Mouse (Mus musculus): ENCODE results near the gene Map9. TPM values are rescaled to one million over a fixed set of nuclear protein-coding genes. Genes with fewer than 3 reads are reported as not detected.
A peak's percentile ranks its signal among the peaks of the same experiment; 100 is the strongest.
"Not testable (repeated sequence)": the region's sequence is repeated elsewhere in the genome, so short reads cannot be mapped to it uniquely, and the experiment has no call there.

Map9 gene
- total RNA-seq, 2 experiments from 2014 or later = 119 to 138 TPM

DNA sequence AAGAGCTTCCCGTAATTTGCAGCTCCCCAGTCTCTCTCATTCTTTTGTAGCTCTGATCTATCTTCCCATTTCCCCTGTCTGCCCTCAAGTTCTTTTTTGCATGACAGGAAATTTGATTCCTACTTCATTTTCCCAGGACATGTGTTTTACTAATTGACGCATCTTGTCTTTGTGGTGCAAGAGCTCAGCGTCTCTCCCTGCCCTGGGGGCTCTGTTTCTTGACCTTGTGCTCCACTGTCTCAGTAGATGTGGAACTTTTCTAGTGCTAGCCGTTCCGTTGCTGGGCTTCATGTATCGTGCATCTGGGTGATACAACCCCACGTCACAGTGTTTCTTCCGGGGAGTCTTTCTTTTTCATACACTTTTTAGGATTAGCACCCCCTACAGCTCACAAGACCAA, 27.2 kb downstream of the Map9 start:
- intact Hi-C loops (cut with DNase I) = no loop called here
- no peak for DNase-seq (ENCODE audit: low spot score in 2 of 2)

DNA sequence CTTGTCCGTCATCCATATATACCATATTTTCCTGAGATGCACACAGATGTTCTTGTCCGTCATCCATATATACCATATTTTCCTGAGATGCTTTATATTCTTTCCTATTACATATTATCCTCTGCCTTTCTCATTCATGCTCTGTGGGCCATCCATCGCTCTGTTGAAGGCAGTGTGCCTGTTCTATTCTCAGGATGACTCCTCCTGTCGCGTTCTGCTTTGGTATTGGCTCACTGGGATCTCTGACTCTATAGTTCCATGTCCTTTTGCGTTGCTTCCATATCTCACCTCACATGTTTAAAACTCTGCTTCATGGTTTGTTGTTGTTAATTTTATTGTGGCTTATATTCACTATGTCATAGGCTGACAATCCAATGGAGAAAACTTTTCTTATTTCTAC, 48.0 kb downstream of the Map9 start:
- intact Hi-C loops (cut with DNase I) = loop anchor here (5.0 to 10.0 kb wide), 2 partner anchors 259 to 451 kb away; no protein-coding TSS in a partner anchor
- no peak for DNase-seq (ENCODE audit: low spot score in 2 of 2)

DNA sequence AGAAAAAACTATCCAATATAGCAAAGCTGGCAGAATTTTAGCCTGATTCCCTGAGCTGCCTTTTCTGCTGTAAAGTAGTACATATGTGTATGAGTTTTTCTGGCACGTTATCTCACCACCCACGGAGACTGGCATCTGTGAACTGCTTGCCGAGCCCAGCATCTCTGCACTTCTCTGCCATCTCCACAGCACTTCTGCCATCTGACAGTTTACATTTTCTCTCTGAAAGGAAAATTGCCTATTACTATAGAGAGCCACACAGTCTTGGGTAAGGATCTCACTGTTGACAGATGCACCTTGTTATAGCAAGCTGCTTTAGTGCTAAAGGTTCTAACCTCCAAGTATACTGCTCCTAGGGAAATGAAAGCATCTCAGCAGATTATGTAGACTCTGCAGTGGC, 48.5 kb downstream of the Map9 start:
- DNase-seq (ENCODE audit: low spot score in 2 of 2) = peak; percentile 72 to 89
- intact Hi-C loops (cut with DNase I) = loop anchor here (5.0 to 10.0 kb wide), 2 partner anchors 258 to 451 kb away; no protein-coding TSS in a partner anchor

DNA sequence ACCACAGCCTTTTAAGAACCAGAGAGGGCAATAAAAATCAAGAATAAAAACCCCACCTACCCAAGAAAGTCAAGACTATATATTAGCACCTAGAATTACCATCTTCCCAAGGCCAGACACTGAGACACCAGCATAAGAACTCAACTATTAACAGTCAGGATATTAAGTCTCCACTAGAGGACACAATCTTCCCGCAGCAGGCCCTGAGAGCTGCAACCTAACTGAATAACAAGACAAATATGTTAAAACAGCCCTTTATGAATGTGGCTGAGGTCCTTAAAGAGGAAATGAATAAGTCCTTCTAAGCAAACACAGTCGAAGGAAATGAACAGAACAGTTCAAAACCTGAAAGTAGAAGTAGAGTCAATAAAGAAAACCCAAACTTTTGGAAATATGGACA, 49.6 kb downstream of the Map9 start:
- peak; percentile 39 to 49 for DNase-seq (ENCODE audit: low spot score in 2 of 2)
- intact Hi-C loops (cut with DNase I) = loop anchor here (5.0 to 10.0 kb wide), 2 partner anchors 257 to 450 kb away; no protein-coding TSS in a partner anchor

DNA sequence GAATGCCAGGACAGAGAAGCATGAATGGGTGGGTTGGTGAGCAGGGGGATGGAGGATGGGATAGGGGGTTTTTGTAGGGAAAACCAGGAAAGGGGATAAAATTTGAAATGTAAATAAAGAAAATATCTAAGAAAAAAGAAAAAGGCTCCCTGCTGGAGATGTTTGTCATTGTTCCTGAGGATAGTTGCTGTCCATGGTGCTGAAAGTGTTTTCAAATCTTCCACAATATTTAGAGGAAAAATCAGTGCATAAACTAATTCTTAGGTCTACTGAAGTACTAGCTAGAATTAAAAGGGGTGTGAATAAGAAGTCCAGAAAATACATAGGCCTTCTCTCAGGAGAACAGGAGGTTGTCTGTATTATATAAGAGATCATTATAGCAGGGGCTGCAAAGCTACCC, 54.6 kb downstream of the Map9 start:
- DNase-seq (ENCODE audit: low spot score in 2 of 2) = no peak
- intact Hi-C loops (cut with DNase I) = no loop called here

DNA sequence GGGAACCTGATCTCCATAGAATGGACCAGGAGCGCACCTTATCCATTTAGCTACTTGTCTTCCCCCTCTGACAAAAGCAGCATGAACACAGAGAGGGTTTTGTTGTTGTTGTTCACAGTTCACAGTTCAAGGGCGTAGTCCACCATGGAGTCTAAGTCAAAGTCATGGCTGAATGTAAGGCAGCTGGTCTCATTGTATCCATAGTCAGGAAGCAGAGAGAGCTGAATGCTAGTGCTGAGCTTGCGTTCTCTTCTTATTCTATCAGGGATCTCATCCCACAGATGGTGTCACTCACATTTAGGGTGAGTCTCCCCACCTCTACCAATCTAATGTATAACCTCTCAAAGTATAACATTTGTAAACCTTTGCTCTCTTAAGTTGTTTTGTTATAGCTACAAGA, 60.1 kb downstream of the Map9 start:
- intact Hi-C loops (cut with DNase I) = no loop called here
- DNase-seq (ENCODE audit: low spot score in 2 of 2) = no peak

DNA sequence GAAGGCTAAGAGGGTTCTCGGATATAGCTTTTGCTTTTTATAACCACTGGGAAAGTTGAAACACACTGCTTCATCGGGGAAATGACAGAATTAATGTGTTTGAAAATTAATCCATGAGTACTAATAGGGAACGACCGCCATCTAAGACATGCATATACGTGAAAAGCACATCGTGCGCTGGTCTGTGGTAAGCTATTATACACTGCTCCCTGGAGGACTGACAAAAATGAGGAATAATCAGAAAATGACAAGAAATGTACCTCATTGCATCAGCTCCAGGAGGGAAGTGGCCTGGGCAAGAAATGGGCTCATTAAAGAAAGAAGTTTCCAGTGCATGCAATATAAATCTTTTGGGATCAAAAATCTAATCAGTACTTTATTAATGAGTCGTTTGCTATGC, 77.5 kb downstream of the Map9 start:
- intact Hi-C loops (cut with DNase I) = no loop called here
- DNase-seq (ENCODE audit: low spot score in 2 of 2) = no peak

DNA sequence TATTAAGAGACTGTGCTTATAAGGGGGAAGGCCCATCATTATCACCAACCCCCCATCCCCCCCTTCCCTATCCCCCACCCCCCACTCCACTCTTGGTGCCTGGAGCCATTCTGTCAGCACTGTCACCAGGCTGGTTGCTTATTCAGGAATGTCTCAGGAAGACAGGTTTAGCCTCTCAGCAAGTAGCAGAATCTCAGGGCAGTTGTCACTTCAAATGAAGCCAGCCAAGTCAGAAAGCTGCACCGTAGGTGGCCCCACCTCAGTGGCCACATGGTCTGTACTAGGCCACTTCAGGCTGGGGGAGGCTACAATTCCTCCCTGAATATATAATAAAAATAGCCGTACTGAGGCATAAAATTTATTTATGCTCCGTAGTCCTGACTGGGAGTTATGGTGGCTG, 83.1 kb downstream of the Map9 start:
- DNase-seq (ENCODE audit: low spot score in 2 of 2) = no peak
- intact Hi-C loops (cut with DNase I) = no loop called here

DNA sequence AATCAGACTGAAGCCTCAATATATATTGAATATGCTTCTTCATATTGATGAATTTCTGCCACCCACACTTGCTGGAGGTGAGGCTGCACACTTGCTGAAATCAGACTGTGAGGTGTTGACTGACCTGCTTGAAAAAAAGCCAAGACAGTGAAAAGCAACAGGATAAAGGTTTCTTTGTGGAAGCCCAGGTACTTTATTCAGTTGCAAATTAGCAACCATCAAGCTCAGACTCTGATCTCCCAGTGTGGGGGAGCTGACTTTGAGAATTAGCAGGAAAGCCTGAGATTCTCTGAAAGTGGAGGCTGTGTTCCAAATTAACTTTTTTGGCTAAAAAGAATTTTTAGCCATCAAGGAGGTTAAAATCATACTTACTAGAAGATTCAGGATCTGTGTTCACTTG, 83.8 kb downstream of the Map9 start:
- intact Hi-C loops (cut with DNase I); DNase-seq (ENCODE audit: low spot score in 2 of 2): not testable (repeated sequence)

Other genes starting within 250 kb of the Map9 start
- gene Gucy1a1, start 212.3 kb upstream of the Map9 start, total RNA-seq (2021) = 10 to 100 TPM; 77.6 to 78.0 TPM
- gene Npy2r, start 190.0 kb downstream of the Map9 start, total RNA-seq (2021) = 1 to 10 TPM; 3.7 to 6.1 TPM

Measured in left cerebral cortex, postnatal 14 days (tissue).